Mouse (Mus musculus) layer of hippocampus, postnatal 14 days (tissue): ENCODE data around the gene Ptdss2. TPM values are rescaled to one million over a fixed set of nuclear protein-coding genes. Genes with fewer than 3 reads are reported as not detected.

Experiments used
- DNase-seq, 2 experiments: peaks; one replicate each; pipeline ENCODE4 v3.0.0; 2021 to 2022; ENCODE audit warnings: low spot score in 2 of 2, mixed read lengths in 1 of 2
- total RNA-seq, 2 experiments: library from RNA; stranded (reverse); gene quantifications; 2 replicates each; pipeline ENCODE4 v1.2.3; 2021

The Ptdss2 gene
- total RNA-seq, 2 experiments from 2014 or later = 67.8 to 71.3 TPM

DNA sequence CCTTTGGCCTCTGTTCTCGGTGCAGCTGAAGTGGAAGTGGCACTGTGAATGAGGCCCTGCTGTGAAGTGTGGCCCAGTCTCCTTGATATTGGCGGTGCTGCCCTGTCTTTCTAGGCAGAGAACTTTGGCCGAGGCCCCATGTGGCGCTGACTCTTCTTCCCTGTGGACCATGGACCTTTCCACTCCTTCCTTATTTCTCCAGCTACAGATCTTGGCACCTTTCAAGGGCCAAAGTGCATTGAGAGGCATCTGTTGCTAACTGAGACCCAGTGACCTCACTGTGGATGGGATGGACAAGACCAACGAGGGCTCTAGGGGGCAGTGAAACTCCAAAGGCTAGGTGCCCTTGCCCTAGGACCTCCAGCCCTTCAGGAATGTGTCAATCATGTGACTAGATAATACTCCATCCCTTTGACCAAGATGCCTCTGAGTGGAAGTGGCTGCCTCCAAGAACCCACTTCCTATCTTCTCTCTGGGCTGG is 1.1 kb upstream of the Ptdss2 start:
- DNase-seq = no peak

DNA sequence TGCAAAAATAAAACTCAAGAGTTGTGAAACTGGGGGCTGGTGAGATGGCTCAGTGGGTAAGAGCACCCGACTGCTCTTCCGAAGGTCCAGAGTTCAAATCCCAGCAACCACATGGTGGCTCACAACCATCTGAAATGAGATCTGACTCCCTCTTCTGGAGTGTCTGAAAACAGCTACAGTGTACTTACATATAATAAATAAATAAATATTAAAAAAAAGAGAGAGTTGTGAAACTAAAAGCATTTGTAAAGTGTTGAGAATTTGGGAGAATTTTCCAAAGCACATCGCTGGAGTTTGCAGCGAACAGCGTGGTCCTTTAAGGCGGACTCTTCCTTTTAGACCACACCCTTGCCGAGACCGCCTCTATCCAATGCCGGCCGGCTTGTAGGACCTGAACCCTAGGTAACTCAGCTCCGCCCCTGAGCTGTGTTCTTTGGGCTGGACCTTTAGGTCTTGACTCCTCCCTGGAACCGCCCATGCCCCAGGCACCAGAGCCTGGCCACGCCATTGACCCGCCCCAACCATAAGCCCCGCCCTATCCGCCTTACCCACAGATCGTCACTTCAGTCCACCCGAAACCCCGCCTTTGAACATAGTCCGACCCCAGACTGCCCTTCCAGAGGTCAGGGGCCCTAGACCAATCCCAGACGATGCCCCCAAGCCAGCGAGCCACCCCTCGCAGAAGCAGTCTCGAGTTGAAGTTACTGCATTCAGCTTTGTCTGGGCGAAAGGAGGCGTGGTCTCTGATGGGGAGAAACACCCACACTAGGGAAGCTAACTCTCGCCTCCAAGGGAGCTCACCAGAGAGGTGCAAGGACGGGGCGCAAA is 721 bp downstream of the Ptdss2 start:
- DNase-seq = peak; percentile 79 to 87

DNA sequence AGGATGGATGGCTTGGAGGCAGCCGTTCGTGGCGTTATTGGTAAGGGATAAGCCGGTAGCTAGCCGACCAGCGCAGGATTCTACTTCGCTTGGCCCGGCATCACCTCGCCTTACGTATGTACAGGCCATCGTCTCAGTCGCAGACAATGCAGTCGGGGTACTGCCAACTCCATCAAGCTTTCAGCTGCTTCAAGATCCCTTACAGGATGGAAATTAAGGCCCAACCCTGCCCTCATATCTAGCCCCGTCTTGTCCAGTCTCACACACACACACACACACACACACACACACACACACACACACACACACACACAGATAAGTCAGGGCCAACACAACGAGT is 1.3 kb downstream of the Ptdss2 start:
- no peak for DNase-seq

DNA sequence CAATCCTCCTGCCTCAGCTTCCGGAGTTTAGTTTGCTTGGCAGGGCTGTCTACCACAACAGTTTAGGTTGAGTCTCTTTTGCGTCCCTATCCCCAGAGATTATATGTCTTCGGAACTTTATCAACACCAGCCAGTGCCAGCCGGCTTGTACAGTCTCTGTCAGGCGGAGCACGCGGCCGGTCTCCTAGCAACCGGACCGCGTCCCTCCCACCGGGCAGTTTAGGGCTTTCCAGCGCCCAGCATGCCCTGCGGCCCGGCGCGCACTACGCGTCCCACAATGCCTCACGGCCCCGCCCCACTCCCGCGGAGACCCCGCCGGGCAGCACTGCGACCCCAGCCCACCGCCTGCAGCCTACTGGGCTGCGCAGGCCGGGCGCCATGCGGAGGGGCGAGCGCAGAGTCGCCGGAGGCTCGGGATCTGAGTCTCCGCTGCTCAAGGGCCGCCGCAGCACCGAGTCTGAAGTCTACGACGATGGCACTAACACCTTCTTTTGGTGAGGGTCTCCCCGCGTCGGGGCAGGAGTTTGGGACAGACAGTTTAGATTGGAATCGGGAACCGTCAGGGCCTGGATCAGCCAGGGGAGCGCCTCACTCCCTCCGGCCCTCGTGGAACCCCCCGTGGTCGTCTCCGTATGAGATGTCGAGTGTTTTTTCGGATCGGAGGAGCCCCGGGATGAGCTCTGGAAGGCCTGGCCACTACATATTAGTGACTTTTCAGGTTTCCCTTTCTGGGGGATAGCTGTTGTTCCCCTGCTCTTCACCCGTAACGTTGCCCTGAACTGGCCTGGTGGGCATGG is 9.0 kb downstream of the Ptdss2 start:
- DNase-seq = peak; percentile 84 to 92

DNA sequence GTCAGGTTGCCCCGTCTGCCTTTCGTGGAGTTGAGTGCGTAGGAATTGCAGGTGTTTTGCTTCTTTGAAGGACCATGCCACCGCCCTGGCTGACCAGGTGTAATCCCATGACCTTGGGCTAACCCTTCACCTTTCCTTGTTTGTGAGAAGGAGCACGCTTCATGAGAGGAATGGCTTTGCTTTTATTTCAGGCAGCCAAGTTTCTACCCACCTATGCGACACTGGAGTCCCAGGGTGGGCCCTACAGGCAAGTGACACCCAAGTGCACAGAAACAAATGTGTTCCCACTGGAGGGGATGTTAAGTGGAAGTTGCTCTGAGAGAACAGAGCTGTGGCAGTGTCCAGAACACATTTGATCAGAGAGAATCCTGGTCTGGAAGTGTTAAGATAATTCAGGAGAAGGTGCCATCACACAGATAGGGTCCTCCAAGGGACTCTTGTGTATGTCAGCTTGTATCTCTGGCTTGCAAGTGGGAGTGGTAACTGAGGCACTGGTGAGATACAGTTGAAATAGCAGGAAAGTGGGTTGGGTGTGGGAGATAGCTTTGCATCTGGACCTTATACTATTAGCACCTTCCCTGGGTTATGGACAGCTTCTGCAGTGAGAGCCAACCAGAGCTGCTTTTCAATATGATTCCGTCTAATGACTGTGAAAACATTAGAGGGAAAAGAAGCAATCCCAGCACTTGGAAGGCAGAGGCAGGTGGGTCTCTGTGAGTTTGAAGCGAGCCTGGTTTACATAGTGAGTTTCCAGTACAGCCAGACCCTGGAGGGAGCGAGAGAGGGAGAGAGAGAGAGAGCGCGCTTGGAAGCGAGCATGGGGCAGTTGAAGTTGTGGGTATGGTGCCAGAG is 9.9 kb downstream of the Ptdss2 start:
- DNase-seq = no peak

DNA sequence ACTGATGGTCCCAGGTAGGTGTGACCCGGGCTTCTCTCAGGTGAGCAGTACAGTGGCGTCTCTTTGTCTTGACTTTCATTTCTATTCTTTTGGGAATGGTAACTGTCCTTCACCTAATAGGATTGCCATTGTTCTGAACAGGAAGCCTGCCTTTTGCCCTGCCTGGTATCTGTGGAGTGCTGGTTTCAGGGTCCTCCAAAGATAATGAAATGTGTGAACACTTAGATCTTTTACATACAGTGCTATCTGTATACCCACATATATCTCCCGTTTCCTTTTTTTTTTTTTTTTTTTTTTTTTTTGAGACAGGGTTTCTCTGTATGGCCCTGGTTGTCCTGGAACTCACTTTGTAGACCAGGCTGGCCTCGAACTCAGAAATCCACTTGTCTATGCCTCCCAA is 19.1 kb downstream of the Ptdss2 start:
- DNase-seq = no peak

DNA sequence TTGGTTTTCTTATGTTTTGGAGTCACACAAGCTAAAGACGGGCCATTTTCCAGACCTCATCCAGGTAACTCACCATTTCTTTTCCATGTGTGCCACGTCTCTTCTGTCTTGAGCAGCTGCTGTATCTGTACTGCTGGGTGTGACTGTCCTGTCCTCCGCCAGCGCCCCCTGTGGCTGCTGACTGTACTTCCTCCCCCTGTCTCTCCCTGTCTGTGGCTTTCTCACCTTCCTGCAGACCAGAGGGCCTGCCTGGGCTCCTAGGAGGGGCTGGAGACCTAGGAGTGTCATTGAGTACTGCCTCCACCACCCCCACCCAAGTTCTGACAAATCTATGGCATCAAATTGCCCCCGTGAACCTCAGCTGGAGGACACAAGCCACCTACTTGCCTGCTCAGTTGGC is 20.9 kb downstream of the Ptdss2 start:
- no peak for DNase-seq

DNA sequence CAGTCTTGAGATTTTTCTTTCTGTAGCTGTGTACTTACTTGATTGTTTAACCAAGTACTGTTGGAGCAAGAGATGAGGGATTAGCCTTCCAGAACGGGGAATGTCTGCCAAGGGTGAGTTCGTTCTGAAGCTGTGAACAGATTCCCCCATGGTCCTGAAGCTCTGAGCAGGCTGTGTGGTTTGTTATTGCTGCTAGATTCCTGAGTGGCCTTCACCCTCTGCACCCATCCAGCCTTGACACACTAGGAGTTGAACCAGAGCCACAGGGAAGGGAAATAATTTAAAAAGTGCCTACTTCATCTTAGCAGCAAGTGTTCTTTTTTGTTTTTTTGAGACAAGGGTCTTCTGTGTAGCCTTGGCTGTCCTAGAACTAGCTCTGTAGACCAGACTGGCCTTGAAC is 21.7 kb downstream of the Ptdss2 start:
- DNase-seq = no peak

DNA sequence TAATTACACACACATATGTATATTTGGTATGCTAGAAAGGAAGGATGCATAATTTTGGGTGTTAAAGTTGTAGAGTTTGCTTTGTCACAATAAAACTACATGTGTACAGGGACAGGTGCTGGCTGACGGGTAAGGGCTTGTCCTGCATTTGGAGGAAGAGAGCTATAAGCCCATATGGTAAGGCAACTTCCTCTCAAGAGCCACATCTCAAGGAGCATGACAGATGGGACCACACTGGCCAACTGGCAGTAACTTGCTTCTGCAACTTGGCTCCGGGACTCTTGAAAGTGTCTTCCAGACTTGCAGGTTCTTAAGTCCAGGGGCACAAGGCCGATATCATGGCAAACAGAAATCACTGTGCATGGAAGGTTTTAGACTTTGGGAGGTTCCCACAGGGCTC is 22.5 kb downstream of the Ptdss2 start:
- DNase-seq = no peak

DNA sequence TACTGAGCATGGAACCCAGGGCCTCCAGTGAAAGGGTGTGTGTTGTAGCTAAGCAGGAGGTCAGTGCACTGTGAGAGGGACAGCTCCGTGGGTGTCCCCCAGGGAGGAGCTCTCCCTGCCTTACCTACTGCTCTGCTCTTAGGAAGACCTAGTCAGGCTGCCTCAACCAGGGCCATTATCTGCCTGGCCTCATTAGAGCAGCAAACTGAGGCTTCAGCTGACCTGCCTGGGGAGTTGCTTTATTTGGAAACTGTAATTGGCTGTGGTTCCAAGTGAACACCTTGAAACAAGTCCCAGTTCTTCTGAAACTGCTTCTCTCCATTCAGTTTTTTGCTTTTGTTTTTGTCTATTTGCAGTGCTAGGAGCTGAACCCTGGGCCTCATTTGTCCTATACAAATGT is 23.2 kb downstream of the Ptdss2 start:
- DNase-seq = no peak

DNA sequence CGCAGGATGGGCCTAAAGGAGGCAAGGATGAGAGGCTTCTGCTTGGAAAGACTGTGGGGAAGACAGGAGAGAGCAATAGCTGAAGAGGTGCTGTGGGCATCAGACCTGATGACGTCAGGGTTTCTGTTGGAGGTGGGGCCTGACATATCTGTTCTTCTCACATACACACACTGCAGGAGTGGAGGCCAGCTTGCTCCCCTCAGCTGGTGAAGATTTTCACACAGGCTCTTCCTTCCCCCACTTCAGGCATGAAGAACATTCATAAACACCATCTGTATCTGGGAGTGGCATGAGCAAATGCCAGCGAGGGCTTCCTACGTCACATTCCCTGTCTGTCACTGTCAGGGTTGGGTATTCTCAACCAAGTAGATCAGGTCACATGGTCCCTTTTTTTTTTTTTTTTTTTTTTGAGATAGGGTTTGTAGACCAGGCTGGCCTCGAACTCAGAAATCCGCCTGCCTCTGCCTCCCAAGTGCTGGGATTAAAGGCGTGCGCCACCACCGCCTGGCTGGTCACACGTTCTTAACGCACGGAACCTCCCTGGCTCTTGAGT is 23.9 kb downstream of the Ptdss2 start:
- no peak for DNase-seq

DNA sequence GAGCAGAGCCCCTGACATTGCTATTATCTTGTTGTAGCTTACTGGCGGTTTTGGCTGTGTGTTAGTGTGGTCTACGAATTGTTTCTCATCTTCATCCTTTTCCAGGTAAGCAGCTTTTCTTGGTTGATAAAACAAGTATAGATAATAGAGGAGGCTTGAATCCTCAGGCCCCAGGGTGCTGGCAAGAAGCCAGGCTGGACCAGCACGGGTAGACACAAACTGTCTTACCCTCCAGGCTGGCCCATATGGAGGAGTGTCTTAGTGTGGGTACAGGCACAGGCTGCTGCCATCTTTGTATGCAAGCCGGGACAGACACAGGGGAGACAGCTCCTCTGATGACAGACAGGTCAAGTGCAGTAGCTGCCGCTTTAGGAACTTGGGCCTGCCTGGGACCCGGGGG is 24.9 kb downstream of the Ptdss2 start:
- DNase-seq = no peak

DNA sequence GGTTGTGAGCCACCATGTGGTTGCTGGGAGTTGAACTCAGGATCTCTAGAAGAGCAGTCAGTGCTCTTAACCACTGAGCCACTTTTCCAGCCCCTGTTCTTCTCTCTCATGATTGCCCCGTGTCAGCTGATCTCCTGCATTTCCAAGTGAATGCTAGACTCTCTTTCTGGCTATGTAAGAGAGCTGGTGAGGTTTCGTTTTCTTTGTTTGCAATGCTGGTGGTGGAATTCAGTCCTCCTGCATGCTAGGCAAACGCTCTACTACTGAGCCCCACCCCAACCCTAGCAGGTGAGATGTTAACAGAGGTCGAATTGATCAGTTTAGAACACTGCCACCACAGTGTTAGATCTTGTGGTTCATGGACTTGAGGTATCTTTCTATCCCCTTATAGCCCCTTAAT is 26.5 kb downstream of the Ptdss2 start:
- DNase-seq = no peak

DNA sequence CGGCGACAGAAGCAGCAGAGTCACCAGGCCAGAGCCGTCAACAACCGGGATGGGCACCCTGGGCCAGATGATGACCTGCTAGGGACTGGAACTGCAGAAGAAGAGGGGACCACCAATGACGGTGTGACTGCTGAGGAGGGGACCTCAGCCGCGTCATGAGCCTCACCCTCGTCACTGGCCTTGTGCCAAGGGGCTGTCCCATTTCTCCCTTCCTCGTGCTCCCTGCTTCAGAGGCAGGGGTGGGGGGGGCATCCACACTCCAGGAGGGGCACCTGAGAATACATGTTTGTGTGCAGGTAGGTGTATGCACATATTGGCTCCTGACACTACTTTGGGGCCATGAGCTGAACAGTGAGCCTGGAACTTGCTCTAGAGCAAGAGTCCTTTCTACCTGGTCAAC is 33.2 kb downstream of the Ptdss2 start:
- no peak for DNase-seq

DNA sequence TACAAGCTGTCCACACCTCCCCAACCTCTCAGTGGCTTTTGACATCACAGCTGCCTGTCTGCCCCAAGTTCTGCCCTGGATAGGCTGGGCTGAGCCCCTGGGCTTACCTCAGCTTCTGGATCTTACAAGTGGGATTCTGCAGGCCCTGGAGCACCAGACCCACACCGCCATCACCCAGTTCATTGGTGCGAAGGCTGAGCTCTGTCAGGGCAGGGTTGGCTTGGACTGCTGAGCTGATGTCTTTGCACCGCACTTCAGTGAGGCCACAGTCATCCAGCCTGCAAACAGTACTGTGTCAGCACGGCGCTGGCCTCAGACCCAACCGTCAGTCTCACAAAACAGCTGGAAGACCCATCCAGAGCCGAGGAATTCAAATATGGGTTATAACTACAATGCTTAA is 42.2 kb downstream of the Ptdss2 start:
- no peak for DNase-seq

DNA sequence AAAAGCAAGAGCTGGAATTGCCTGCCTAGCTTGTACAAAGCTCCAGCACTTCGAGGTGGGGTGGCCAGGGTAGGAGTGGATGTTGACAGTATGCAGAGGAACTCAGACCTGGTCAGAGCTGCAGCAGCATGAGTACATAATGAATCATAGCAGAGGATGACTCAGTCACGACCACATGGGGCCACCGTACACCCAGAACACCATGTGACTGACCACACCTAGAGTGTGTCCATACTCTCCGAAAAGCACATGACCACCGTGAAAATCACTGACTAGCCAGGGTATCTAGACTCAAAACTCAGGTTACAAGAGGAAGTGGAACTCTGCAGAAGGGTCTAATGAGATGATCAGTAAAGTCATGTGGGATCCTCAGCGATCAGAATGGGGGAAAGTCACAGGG is 42.7 kb downstream of the Ptdss2 start:
- DNase-seq = no peak

DNA sequence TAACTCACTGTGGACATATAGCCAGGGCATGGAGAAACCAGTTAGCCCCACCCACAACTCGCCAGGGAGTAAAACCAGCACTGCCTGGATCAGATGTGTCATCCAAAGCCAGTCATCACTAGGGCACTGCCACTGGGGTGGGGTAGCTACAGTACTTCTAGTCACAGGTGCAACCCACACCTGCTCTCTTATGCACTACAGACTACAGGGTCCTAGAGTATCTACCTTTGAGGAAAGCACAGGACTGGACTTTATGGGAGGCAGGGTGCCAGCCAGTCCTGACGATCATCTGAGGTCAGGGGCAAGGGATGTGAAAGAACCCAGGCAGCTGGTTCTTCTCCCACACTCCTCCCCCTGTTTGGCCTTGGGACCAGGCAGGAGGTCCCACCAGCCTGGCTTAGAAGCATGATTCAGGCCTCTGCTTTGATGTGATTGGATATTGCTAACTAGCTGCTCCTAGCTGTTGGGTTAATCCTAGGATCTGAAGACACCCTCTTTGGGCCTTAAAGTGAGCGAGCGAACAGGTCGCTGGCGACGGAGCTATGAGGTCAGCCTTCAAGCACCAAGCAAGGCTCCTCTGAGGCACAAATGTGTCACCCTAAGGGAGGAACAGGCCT is 45.8 kb downstream of the Ptdss2 start:
- DNase-seq = no peak

DNA sequence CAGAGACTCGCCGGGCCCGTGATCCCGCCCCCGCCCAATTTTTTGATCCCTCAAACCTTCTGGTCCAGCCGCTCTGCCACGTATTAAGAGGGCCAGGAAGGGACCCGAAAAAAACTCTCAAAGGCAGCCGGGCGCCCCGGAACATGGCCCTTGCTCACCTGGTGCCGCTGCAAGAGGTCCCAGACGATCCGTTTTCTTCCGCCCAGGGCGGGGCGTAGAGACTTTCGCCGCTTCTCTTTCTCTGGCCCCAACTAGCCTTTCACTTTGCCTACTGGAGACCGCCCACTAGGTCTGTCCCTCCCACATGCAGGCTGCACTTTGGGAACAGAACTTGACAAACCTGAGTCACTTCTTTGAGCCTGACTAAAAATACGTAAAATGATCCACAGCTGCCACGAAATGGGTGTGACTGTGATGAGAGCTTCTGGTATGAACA is 46.4 kb downstream of the Ptdss2 start:
- DNase-seq = peak in 1 of 2 experiments; percentile 31

DNA sequence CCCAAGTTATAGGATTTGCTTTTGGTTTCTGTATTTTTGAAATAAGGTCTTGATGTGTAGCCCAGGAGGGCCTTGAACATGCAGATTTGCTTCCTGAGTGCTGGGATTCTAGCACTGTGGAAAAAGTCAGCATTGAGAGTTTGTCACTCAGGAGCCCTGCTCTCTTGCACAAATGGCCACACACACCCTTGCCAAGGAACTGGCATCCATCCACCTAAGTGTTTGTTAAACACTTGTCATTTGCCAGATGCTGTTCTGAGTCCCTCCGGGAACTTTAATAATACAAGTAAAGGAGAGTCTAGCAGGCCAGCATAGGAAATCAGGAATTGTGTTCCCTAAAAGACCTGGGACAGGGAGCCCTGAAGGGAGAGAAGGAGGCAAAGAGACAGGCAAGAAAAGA is 47.1 kb downstream of the Ptdss2 start:
- DNase-seq = peak in 1 of 2 experiments; percentile 43

DNA sequence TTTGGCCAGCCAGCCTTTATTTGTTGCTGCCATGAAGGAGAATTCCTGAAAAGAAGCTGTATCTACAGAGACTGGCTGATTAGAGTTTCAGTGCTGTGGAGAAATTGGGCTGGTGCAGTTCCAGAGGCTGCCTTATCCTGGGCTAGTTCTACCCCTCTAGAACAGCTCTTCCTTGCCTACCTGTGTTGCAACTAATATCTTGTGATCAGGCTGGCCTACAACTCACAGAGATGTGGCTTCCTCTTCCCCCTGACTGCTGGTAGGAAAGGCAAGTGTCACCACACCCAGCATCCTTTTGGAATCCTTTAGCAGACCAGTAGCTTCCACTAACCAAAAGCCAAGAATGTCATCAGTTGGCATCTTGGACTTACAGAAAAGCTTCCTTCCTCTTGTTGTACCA is 47.7 kb downstream of the Ptdss2 start:
- DNase-seq = no peak
